Mouse (Mus musculus) midbrain, postnatal 0 days (tissue): Measurements from ENCODE around the gene Tekt3. TPM values are rescaled to one million over a fixed set of nuclear protein-coding genes. Genes with fewer than 3 reads are reported as not detected.
A peak's percentile ranks its signal among the peaks of the same experiment; 100 is the strongest.

Experiments used
- ATAC-seq: fragments of 200-750 bp; cut with Nextera tagmentation; 2 replicates; pipeline ENCODE4 v1.8.0; 2017; ENCODE audit warnings: moderate number of reproducible peaks, mild to moderate bottlenecking, moderate TSS enrichment, moderate library complexity; ENCODE audit not compliant: low FRiP score
- DNase-seq: peaks from one replicate; pipeline ENCODE4 v3.0.0-alpha.2; 2015; ENCODE audit warnings: low spot score
- H3K27ac ChIP-seq: fragments of 300-500 bp; sonication (generic); 2 replicates; pipeline ENCODE4 v1.5.1; 2014; ENCODE audit warnings: low read depth, mild to moderate bottlenecking, low read length, mixed read lengths
- H3K27me3 ChIP-seq: fragments of 300-500 bp; sonication (generic); 2 replicates; pipeline ENCODE4 v1.6.1; 2014; ENCODE audit warnings: low read length, control low read depth, mixed read lengths; ENCODE audit not compliant: insufficient read depth
- H3K36me3 ChIP-seq: fragments of 300-500 bp; sonication (generic); 2 replicates; pipeline ENCODE4 v1.6.1; 2014; ENCODE audit warnings: low read length, control low read depth, mixed read lengths; ENCODE audit not compliant: insufficient read depth
- H3K4me1 ChIP-seq: fragments of 300-500 bp; sonication (generic); 2 replicates; pipeline ENCODE4 v1.6.1; 2014; ENCODE audit warnings: mild to moderate bottlenecking, control low read depth, antibody characterized with exemption, low read length, mixed read lengths; ENCODE audit not compliant: insufficient read depth
- H3K4me2 ChIP-seq: fragments of 300-500 bp; sonication (generic); 2 replicates; pipeline ENCODE4 v1.6.1; 2014; ENCODE audit warnings: low read depth, mild to moderate bottlenecking, low read length, mixed read lengths; ENCODE audit not compliant: poor library complexity, severe bottlenecking
- H3K4me3 ChIP-seq: fragments of 300-500 bp; sonication (generic); 2 replicates; pipeline ENCODE4 v1.5.1; 2014; ENCODE audit warnings: low read depth, mild to moderate bottlenecking, low read length, moderate library complexity
- H3K9ac ChIP-seq: fragments of 300-500 bp; sonication (generic); replicated peaks from 2 replicates; pipeline ENCODE4 v1.6.1; 2014; ENCODE audit warnings: mild to moderate bottlenecking, low read length, moderate library complexity, mixed read lengths; ENCODE audit not compliant: poor library complexity, severe bottlenecking
- H3K9me3 ChIP-seq: fragments of 300-500 bp; sonication (generic); 2 replicates; pipeline ENCODE4 v1.6.1; 2016; ENCODE audit warnings: low read length, control low read depth
- CTCF ChIP-seq: IDR thresholded peaks from 2 replicates; pipeline ENCODE4 v1.5.1; 2016; ENCODE audit warnings: antibody characterized with exemption, mild to moderate bottlenecking
- WGBS: fragments of 180-500 bp; shearing (Covaris S2); extraction: QIAGEN DNeasy Blood & Tissue Kit; methylation state at CpG from one replicate; pipeline ENCODE4 v1.1.7; 2014; 5-methylcytosine and 5-hydroxymethylcytosine counted together
- polyA plus RNA-seq: library from polyadenylated mRNA; unstranded; fragments of >200 nt; fragmentation: Nextera tagmentation; extraction: Ambion mirVana; gene quantifications from 2 replicates; pipeline ENCODE4 v1.2.1, GENCODE M21; 2015
- total RNA-seq: library from RNA; depleted of rRNA; stranded (reverse); fragments of >200 nt; gene quantifications from 2 replicates; pipeline ENCODE4 v1.2.3, GENCODE M21; 2014

Tekt3 gene
- total and polyA plus RNA-seq, 2 experiments from 2014 or later, result 0.20 TPM; not detected in 1

DNA sequence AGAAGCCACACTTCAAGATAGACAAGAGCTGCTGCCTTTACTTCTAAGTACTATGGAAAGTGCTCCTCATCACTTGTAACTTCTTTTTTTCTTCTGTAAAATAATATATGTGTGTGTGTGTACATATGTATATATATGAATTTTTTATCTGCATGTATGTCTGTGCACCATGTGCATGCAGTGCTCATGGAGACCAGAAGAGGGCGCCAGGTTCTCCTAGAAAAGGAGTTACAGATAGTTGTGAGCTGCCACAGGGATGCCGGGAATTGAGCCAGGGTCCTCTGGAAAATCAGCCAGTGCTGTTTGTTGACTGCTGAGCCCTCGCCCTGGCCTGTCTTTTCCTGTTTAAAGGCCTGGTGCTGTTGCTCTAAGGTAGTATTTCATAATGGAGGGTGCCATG is 23.1 kb downstream of the Tekt3 start:
- no peak overlapping the region for H3K4me3 ChIP-seq
- H3K36me3 ChIP-seq, result no peaks in the 10 kb centered on the region
- no peak overlapping the region for H3K4me2 ChIP-seq
- no peaks in the 10 kb centered on the region for H3K27me3 ChIP-seq
- DNase-seq (no peak), ATAC-seq (no peak)
- H3K9ac ChIP-seq, result no peak overlapping the region
- 82% methylated on average over 3 of the region's 3 CpGs for WGBS
- H3K27ac ChIP-seq, result no peak overlapping the region
- no peaks in the 10 kb centered on the region for H3K4me1 ChIP-seq
- 0 out of 2 replicates have a peak, but pooled peaks have one; percentile 8 for TF ChIP-seq CTCF
- H3K9me3 ChIP-seq, result no peaks in the 10 kb centered on the region

DNA sequence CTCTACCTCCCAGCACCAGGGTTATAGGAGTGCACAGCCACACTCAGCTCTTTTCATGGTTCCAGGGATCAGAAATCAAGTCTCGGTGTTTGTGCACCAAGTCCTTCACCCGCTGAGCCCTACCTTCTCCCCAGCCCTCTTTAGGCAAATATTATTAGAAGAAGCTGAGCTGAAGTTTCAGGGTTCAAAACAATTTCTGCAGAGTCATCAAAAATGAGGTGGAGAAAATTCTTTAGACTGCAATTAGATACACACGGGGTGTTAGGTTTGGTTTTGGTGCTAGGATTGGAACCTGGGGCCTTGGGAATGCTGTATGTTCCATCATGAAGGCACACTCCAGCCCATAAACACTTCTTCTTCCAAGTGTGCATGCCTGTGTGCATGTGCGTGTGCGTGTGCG is 27.2 kb downstream of the Tekt3 start:
- H3K4me1 ChIP-seq, result no peaks in the 10 kb centered on the region
- H3K4me3 ChIP-seq, result no peak overlapping the region
- H3K27me3 ChIP-seq, result no peaks in the 10 kb centered on the region
- no peaks in the 10 kb centered on the region for H3K9me3 ChIP-seq
- DNase-seq (no peak), ATAC-seq (no peak)
- H3K4me2 ChIP-seq, result no peak overlapping the region
- H3K27ac ChIP-seq, result no peak overlapping the region
- H3K9ac ChIP-seq, result no peak overlapping the region
- 94% methylated on average over 6 of the region's 6 CpGs for WGBS
- H3K36me3 ChIP-seq, result no peaks in the 10 kb centered on the region
- TF ChIP-seq CTCF, result no peak

- Histone ChIP-seq H3K27ac (no peak overlapping the region), H3K36me3 (no peaks in the 10 kb centered on the region), H3K9ac (no peak overlapping the region), H3K4me1 (no peaks in the 10 kb centered on the region), H3K4me2 (no peak overlapping the region), H3K27me3 (no peaks in the 10 kb centered on the region), H3K4me3 (no peak overlapping the region), H3K9me3 (no peaks in the 10 kb centered on the region)
- TF ChIP-seq CTCF, result no peak
- DNase-seq (no peak), ATAC-seq (no peak)
- WGBS, result 63% methylated on average over 4 of the region's 4 CpGs
These were observed 28.8 kb downstream of the Tekt3 start for GRCm38 (mm10) chr11:63090210-63090609.

DNA sequence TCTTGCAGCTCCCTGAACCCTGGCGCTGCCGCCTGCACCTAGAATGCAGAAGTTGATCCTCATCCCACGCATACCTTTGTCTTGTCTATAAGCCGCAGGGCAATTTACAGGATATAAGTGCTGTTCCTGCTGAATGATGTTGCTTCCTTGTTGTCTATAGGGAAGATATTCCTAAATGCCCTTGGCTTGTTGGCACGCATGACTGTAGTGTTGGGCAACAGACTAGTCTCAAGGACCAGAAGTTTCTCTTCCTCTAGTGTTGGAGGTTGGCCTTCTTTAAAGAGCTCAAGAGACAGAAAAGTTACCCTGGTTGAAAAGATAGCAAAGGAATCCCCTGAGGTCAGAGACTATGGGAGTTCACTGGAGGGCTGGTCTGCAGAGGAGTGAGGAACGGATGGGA is 29.5 kb downstream of the Tekt3 start:
- Histone ChIP-seq H3K4me2 (no peak overlapping the region), H3K27ac (no peak overlapping the region), H3K9me3 (no peaks in the 10 kb centered on the region), H3K36me3 (no peaks in the 10 kb centered on the region), H3K4me1 (no peaks in the 10 kb centered on the region), H3K9ac (no peak overlapping the region), H3K4me3 (no peak overlapping the region), H3K27me3 (no peaks in the 10 kb centered on the region)
- 96% methylated on average over 6 of the region's 6 CpGs for WGBS
- ATAC-seq (no peak), DNase-seq (no peak)
- TF ChIP-seq CTCF, result no peak

GRCm38 (mm10) chr11:63092271-63092670 is 30.8 kb downstream of the Tekt3 start:
- DNase-seq, result no peak
- Histone ChIP-seq H3K9ac (no peak overlapping the region), H3K27me3 (no peaks in the 10 kb centered on the region), H3K4me3 (no peak overlapping the region), H3K36me3 (no peaks in the 10 kb centered on the region), H3K4me2 (no peak overlapping the region), H3K4me1 (no peaks in the 10 kb centered on the region), H3K9me3 (no peaks in the 10 kb centered on the region), H3K27ac (no peak overlapping the region)
- TF ChIP-seq CTCF, result no peak
- WGBS, result 70% methylated on average over 5 of the region's 5 CpGs
- ATAC-seq, result no peak

GRCm38 (mm10) chr11:63093601-63094000 is 32.1 kb downstream of the Tekt3 start:
- Histone ChIP-seq H3K9ac (no peak overlapping the region), H3K9me3 (no peaks in the 10 kb centered on the region), H3K4me1 (no peaks in the 10 kb centered on the region), H3K4me2 (no peak overlapping the region), H3K4me3 (no peak overlapping the region), H3K27me3 (no peaks in the 10 kb centered on the region), H3K27ac (no peak overlapping the region), H3K36me3 (no peaks in the 10 kb centered on the region)
- 71% methylated on average over 5 of the region's 5 CpGs for WGBS
- ATAC-seq (no peak), DNase-seq (no peak)
- TF ChIP-seq CTCF, result no peak
